ENCODE assay signal across 27 mouse cellular contexts in genomic region chr15:101922296-101922695, GRCm38 (mm10). TPM values are rescaled to one million over a fixed set of nuclear protein-coding genes. Genes with fewer than 3 reads are reported as not detected.
DNase-seq lines count a peak whose midpoint lies in the region; ATAC-seq and TF ChIP-seq lines count a peak whose summit lies in the region.
"Had no signal": no experiment of that assay in that cellular context is flagged by ENCODE, and none has a peak within 500 bp of the region (broad histone marks: within the 10 kb centered on the region; RNA-seq: fewer than 3 reads in every experiment).

No protein-coding gene starts in this region.

- H3K79me2 ChIP-seq in liver, adult 2 months (ENCODE audit: control insufficient read depth, insufficient read depth, low read length) = no peaks in the 10 kb centered on the region

- H3K36me3 ChIP-seq in liver, adult 2 months (ENCODE audit: control insufficient read depth, insufficient read depth, low read length) = no peaks in the 10 kb centered on the region
- no peaks in the 10 kb centered on the region for H3K36me3 ChIP-seq in liver, postnatal 0 days (replicated peaks; ENCODE audit: insufficient read depth, low read length)
- H3K36me3 ChIP-seq in liver, embryonic 11.5 days (ENCODE audit: control insufficient read depth, insufficient read depth, low read length) = no peaks in the 10 kb centered on the region
- H3K36me3 ChIP-seq in midbrain, embryonic 11.5 days (ENCODE audit: control insufficient read depth, insufficient read depth, low read length) = no peaks in the 10 kb centered on the region
- H3K36me3 ChIP-seq in midbrain, embryonic 16.5 days (ENCODE audit: control insufficient read depth, insufficient read depth, low read length) = no peaks in the 10 kb centered on the region
- H3K36me3 ChIP-seq: embryonic facial prominence, embryonic 10.5 days; embryonic facial prominence, embryonic 12.5 days; forebrain, embryonic 15.5 days; G1E had no signal

- no peak overlapping the region for H3K4me3 ChIP-seq in liver, adult 2 months (ENCODE audit: insufficient read depth, low read depth, low read length)
- H3K4me3 ChIP-seq in liver, postnatal 0 days (ENCODE audit: low read depth, low read length) = no peak overlapping the region
- H3K4me3 ChIP-seq in liver, embryonic 11.5 days (ENCODE audit: low read depth, low read length) = no peak overlapping the region
- no peak overlapping the region for H3K4me3 ChIP-seq in midbrain, embryonic 11.5 days (ENCODE audit: low read depth, low read length)
- H3K4me3 ChIP-seq in midbrain, embryonic 16.5 days (ENCODE audit: low read depth, low read length) = no peak overlapping the region
- H3K4me3 ChIP-seq: embryonic facial prominence, embryonic 10.5 days; embryonic facial prominence, embryonic 12.5 days; forebrain, embryonic 13.5 days; forebrain, embryonic 15.5 days had no signal

- no peaks in the 10 kb centered on the region for H3K9me3 ChIP-seq in liver, postnatal 0 days (ENCODE audit: low read length)
- no peaks in the 10 kb centered on the region for H3K9me3 ChIP-seq in liver, embryonic 11.5 days (ENCODE audit: control insufficient read depth, low read length)
- no peaks in the 10 kb centered on the region for H3K9me3 ChIP-seq in midbrain, embryonic 11.5 days (ENCODE audit: control insufficient read depth, low read length)
- no peaks in the 10 kb centered on the region for H3K9me3 ChIP-seq in midbrain, embryonic 16.5 days (replicated peaks; ENCODE audit: control insufficient read depth, low read length, poor library complexity, severe bottlenecking)
- H3K9me3 ChIP-seq: embryonic facial prominence, embryonic 10.5 days; embryonic facial prominence, embryonic 12.5 days; forebrain, embryonic 13.5 days; forebrain, embryonic 15.5 days had no signal

- no peak for TF ChIP-seq POLR2A in liver, adult 2 months (IDR thresholded peaks at IDR 0.05; ENCODE audit: extremely low read depth, insufficient read depth, low read length)

- no peak for TF ChIP-seq CTCF in liver, adult 2 months (IDR thresholded peaks at IDR 0.05; ENCODE audit: low read depth, low read length)
- TF ChIP-seq CTCF in liver, postnatal 0 days (IDR thresholded peaks at IDR 0.05; ENCODE audit: low read depth) = no peak

- peak; percentile 94 for DNase-seq in liver, adult 2 months (ENCODE audit: extremely low read depth, low read depth, low spot score)
- DNase-seq in liver = no peak
- no peak for DNase-seq in liver, postnatal 0 days
- DNase-seq in liver, embryonic 11.5 days (ENCODE audit: low spot score) = no peak
- peak; percentile 14 for DNase-seq in midbrain, embryonic 11.5 days (ENCODE audit: low spot score, missing footprints)
- DNase-seq: adrenal gland, adult 8-10 months; adrenal gland, postnatal 14 days; adrenal gland, postnatal 36 days; B cell, adult 2 months; cerebellum, adult 11-12 months; cerebellum, adult 2 months; cerebellum, adult 9-10 months; cerebellum, postnatal 10 days; cerebellum, postnatal 25 days had no signal

- H3K4me2 ChIP-seq in liver, postnatal 0 days (ENCODE audit: low read depth, low read length) = no peak overlapping the region
- H3K4me2 ChIP-seq in liver, embryonic 11.5 days = no peak overlapping the region
- no peak overlapping the region for H3K4me2 ChIP-seq in midbrain, embryonic 11.5 days
- no peak overlapping the region for H3K4me2 ChIP-seq in midbrain, embryonic 16.5 days (ENCODE audit: low read length)
- H3K4me2 ChIP-seq: embryonic facial prominence, embryonic 12.5 days; forebrain, embryonic 13.5 days; forebrain, embryonic 15.5 days had no signal

- no peaks in the 10 kb centered on the region for H3K27me3 ChIP-seq in liver, adult 2 months (ENCODE audit: control insufficient read depth, insufficient read depth, low read length)
- 0 out of 2 replicates have a peak, but pooled peaks cover 9% of the 10 kb centered on the region for H3K27me3 ChIP-seq in liver, postnatal 0 days (ENCODE audit: insufficient read depth, low read length)
- H3K27me3 ChIP-seq in liver, embryonic 11.5 days (replicated peaks; ENCODE audit: control insufficient read depth, insufficient read depth, low read length) = no peaks in the 10 kb centered on the region
- H3K27me3 ChIP-seq in midbrain, embryonic 11.5 days (ENCODE audit: control insufficient read depth, insufficient read depth, low read length) = no peaks in the 10 kb centered on the region
- H3K27me3 ChIP-seq in midbrain, embryonic 16.5 days (ENCODE audit: control insufficient read depth, insufficient read depth, low read depth, low read length) = no peaks in the 10 kb centered on the region
- H3K27me3 ChIP-seq: embryonic facial prominence, embryonic 12.5 days; forebrain, embryonic 13.5 days; forebrain, embryonic 15.5 days; Patski had no signal

- ATAC-seq in liver, postnatal 0 days = peak; percentile 67
- no peak for ATAC-seq in liver, embryonic 11.5 days (replicated peaks; ENCODE audit: low FRiP score)
- ATAC-seq in midbrain, embryonic 11.5 days (ENCODE audit: low FRiP score) = no peak
- no peak for ATAC-seq in midbrain, embryonic 16.5 days
- ATAC-seq: activated CD4-positive, CD25-positive, alpha-beta regulatory T cell, adult 4 months; CD4-positive, CD25-positive, alpha-beta regulatory T cell, adult 4 months; forebrain, embryonic 13.5 days; forebrain, embryonic 15.5 days; Patski had no signal

- peaks cover 16% of the 10 kb centered on the region for H3K4me1 ChIP-seq in liver, adult 2 months (ENCODE audit: control insufficient read depth, insufficient read depth, low read length)
- peaks cover 11% of the 10 kb centered on the region for H3K4me1 ChIP-seq in liver, postnatal 0 days (ENCODE audit: insufficient read depth)
- H3K4me1 ChIP-seq in liver, embryonic 11.5 days (replicated peaks; ENCODE audit: control insufficient read depth, insufficient read depth, low read length) = no peaks in the 10 kb centered on the region
- no peaks in the 10 kb centered on the region for H3K4me1 ChIP-seq in midbrain, embryonic 11.5 days (ENCODE audit: control insufficient read depth, insufficient read depth, low read length)
- H3K4me1 ChIP-seq in midbrain, embryonic 16.5 days (ENCODE audit: control insufficient read depth, insufficient read depth, low read length) = no peaks in the 10 kb centered on the region
- H3K4me1 ChIP-seq: embryonic facial prominence, embryonic 12.5 days; forebrain, embryonic 13.5 days; forebrain, embryonic 15.5 days had no signal

- TF ChIP-seq EP300 in liver, postnatal 0 days (IDR thresholded peaks at IDR 0.05; ENCODE audit: low read depth) = no peak

- no peak overlapping the region for H3K9ac ChIP-seq in liver, adult 2 months (ENCODE audit: low read depth, low read length)
- no peak overlapping the region for H3K9ac ChIP-seq in liver, postnatal 0 days (replicated peaks)
- H3K9ac ChIP-seq in liver, embryonic 11.5 days (ENCODE audit: low read depth, low read length) = no peak overlapping the region
- no peak overlapping the region for H3K9ac ChIP-seq in midbrain, embryonic 11.5 days (ENCODE audit: low read length)
- H3K9ac ChIP-seq in midbrain, embryonic 16.5 days (ENCODE audit: low read depth, low read length) = no peak overlapping the region
- H3K9ac ChIP-seq: embryonic facial prominence, embryonic 12.5 days; forebrain, embryonic 13.5 days; forebrain, embryonic 15.5 days had no signal

- 27% methylated on average over 2 of the region's 2 CpGs for WGBS in liver, adult 2 months
- 64% methylated on average over 2 of the region's 2 CpGs for whole genome bisulfite sequencing in liver, postnatal 0 days (ENCODE audit: insufficient replicate concordance)
- 78% methylated on average over 2 of the region's 2 CpGs for WGBS in liver, embryonic 11.5 days
- 81% methylated on average over 2 of the region's 2 CpGs for WGBS in midbrain, embryonic 11.5 days
- WGBS in midbrain, embryonic 16.5 days = 94% methylated on average over 2 of the region's 2 CpGs

- H3K27ac ChIP-seq in liver, adult 2 months (replicated peaks; ENCODE audit: insufficient read depth, low read depth, low read length) = no peak overlapping the region
- H3K27ac ChIP-seq in liver, postnatal 0 days (ENCODE audit: low read depth) = no peak overlapping the region
- no peak overlapping the region for H3K27ac ChIP-seq in liver, embryonic 11.5 days (ENCODE audit: low read depth, low read length)
- H3K27ac ChIP-seq in midbrain, embryonic 11.5 days (ENCODE audit: low read depth, low read length) = no peak overlapping the region
- no peak overlapping the region for H3K27ac ChIP-seq in midbrain, embryonic 16.5 days (ENCODE audit: low read length)
- H3K27ac ChIP-seq: embryonic facial prominence, embryonic 10.5 days; embryonic facial prominence, embryonic 12.5 days; forebrain, embryonic 13.5 days; forebrain, embryonic 15.5 days had no signal

RNA-seq across cellular contexts. Expression of gene Krt4, which starts 2.2 kb away (rescaled TPM):
- not detected in 2 replicates for total RNA-seq in liver, adult 2 months (2014; rRNA removed)
- 0.06 TPM in 1 of 2 replicates, not detected in the other for polyA plus RNA-seq in liver, adult 2 months (2012; rRNA removed)
- 0.08 TPM in 1 of 2 replicates, not detected in the other for polyA plus RNA-seq in liver, postnatal 0 days (2015; fragmentation: Nextera tagmentation; extraction: Ambion mirVana)
- polyA plus RNA-seq in liver, embryonic 11.5 days (2014; fragmentation: Nextera tagmentation; extraction: Ambion mirVana) = not detected in 2 replicates
- polyA plus RNA-seq in midbrain, embryonic 11.5 days (2014; fragmentation: Nextera tagmentation; extraction: Ambion mirVana) = not detected in 2 replicates
- not detected in 2 replicates for polyA plus RNA-seq in midbrain, embryonic 16.5 days (2015; fragmentation: Nextera tagmentation; extraction: Ambion mirVana)
- total RNA-seq: adrenal gland, adult 18-20 months; adrenal gland, adult 8-10 months; adrenal gland, postnatal 14 days; adrenal gland, postnatal 36 days; CH12.LX had no signal
- polyA plus RNA-seq: activated CD4-positive, CD25-positive, alpha-beta regulatory T cell, adult 4 months; CD4-positive, CD25-positive, alpha-beta regulatory T cell, adult 4 months; cerebellum, adult 2 months; cortical plate, adult 2 months; embryonic facial prominence, embryonic 10.5 days; forebrain, embryonic 11.5 days; forebrain, embryonic 13.5 days; G1E had no signal

RNA-seq across cellular contexts. Expression of gene Krt79, which starts 17.8 kb away (rescaled TPM):
- total RNA-seq in liver, adult 2 months (2014; rRNA removed) = 0.09 TPM in 1 of 2 replicates, not detected in the other
- polyA plus RNA-seq in liver, adult 2 months (2012; rRNA removed) = 0.04 and 0.10 TPM in 2 replicates
- not detected in 2 replicates for polyA plus RNA-seq in liver, postnatal 0 days (2015; fragmentation: Nextera tagmentation; extraction: Ambion mirVana)
- polyA plus RNA-seq in liver, embryonic 11.5 days (2014; fragmentation: Nextera tagmentation; extraction: Ambion mirVana) = 0.08 TPM in 1 of 2 replicates, not detected in the other
- polyA plus RNA-seq in midbrain, embryonic 11.5 days (2014; fragmentation: Nextera tagmentation; extraction: Ambion mirVana) = 0.18 and 0.25 TPM in 2 replicates
- polyA plus RNA-seq in midbrain, embryonic 16.5 days (2015; fragmentation: Nextera tagmentation; extraction: Ambion mirVana) = 0.25 and 0.51 TPM in 2 replicates
- total RNA-seq: CH12.LX, G1E had no signal
- polyA plus RNA-seq: activated CD4-positive, CD25-positive, alpha-beta regulatory T cell, adult 4 months; CD4-positive, CD25-positive, alpha-beta regulatory T cell, adult 4 months; cerebellum, adult 2 months; cortical plate, adult 2 months; G1E had no signal

RNA-seq across cellular contexts. Expression of gene Krt76, which starts 29.6 kb away (rescaled TPM):
- not detected in 2 replicates for total RNA-seq in liver, adult 2 months (2014; rRNA removed)
- polyA plus RNA-seq in liver, adult 2 months (2012; rRNA removed) = not detected in 2 replicates
- polyA plus RNA-seq in liver, postnatal 0 days (2015; fragmentation: Nextera tagmentation; extraction: Ambion mirVana) = not detected in 2 replicates
- polyA plus RNA-seq in liver, embryonic 11.5 days (2014; fragmentation: Nextera tagmentation; extraction: Ambion mirVana) = not detected in 2 replicates
- polyA plus RNA-seq in midbrain, embryonic 11.5 days (2014; fragmentation: Nextera tagmentation; extraction: Ambion mirVana) = not detected in 2 replicates
- 0.13 TPM in 1 of 2 replicates, not detected in the other for polyA plus RNA-seq in midbrain, embryonic 16.5 days (2015; fragmentation: Nextera tagmentation; extraction: Ambion mirVana)
- total RNA-seq: adrenal gland, postnatal 14 days; adrenal gland, postnatal 36 days; CH12.LX had no signal
- polyA plus RNA-seq: activated CD4-positive, CD25-positive, alpha-beta regulatory T cell, adult 4 months; CD4-positive, CD25-positive, alpha-beta regulatory T cell, adult 4 months; cerebellum, adult 2 months; cortical plate, adult 2 months; embryonic facial prominence, embryonic 10.5 days; embryonic facial prominence, embryonic 12.5 days; forebrain, embryonic 11.5 days; forebrain, embryonic 13.5 days; forebrain, embryonic 15.5 days; G1E; Patski had no signal

RNA-seq across cellular contexts. Expression of gene Krt78, which starts 31.8 kb away (rescaled TPM):
- total RNA-seq in liver, adult 2 months (2014; rRNA removed) = not detected in 2 replicates
- not detected in 2 replicates for polyA plus RNA-seq in liver, adult 2 months (2012; rRNA removed)
- not detected in 2 replicates for polyA plus RNA-seq in liver, postnatal 0 days (2015; fragmentation: Nextera tagmentation; extraction: Ambion mirVana)
- not detected in 2 replicates for polyA plus RNA-seq in liver, embryonic 11.5 days (2014; fragmentation: Nextera tagmentation; extraction: Ambion mirVana)
- polyA plus RNA-seq in midbrain, embryonic 11.5 days (2014; fragmentation: Nextera tagmentation; extraction: Ambion mirVana) = not detected in 2 replicates
- polyA plus RNA-seq in midbrain, embryonic 16.5 days (2015; fragmentation: Nextera tagmentation; extraction: Ambion mirVana) = not detected in 2 replicates
- total RNA-seq: adrenal gland, adult 18-20 months; adrenal gland, adult 8-10 months; adrenal gland, postnatal 14 days; adrenal gland, postnatal 36 days; CH12.LX had no signal
- polyA plus RNA-seq: activated CD4-positive, CD25-positive, alpha-beta regulatory T cell, adult 4 months; CD4-positive, CD25-positive, alpha-beta regulatory T cell, adult 4 months; cerebellum, adult 2 months; cortical plate, adult 2 months; embryonic facial prominence, embryonic 10.5 days; embryonic facial prominence, embryonic 12.5 days; forebrain, embryonic 11.5 days; forebrain, embryonic 13.5 days; forebrain, embryonic 15.5 days; G1E had no signal

RNA-seq across cellular contexts. Expression of gene Krt77, which starts 52.8 kb away (rescaled TPM):
- total RNA-seq in liver, adult 2 months (2014; rRNA removed) = not detected in 2 replicates
- polyA plus RNA-seq in liver, adult 2 months (2012; rRNA removed) = not detected in 2 replicates
- not detected in 2 replicates for polyA plus RNA-seq in liver, postnatal 0 days (2015; fragmentation: Nextera tagmentation; extraction: Ambion mirVana)
- not detected in 2 replicates for polyA plus RNA-seq in liver, embryonic 11.5 days (2014; fragmentation: Nextera tagmentation; extraction: Ambion mirVana)
- not detected in 2 replicates for polyA plus RNA-seq in midbrain, embryonic 11.5 days (2014; fragmentation: Nextera tagmentation; extraction: Ambion mirVana)
- 0.45 and 0.73 TPM in 2 replicates for polyA plus RNA-seq in midbrain, embryonic 16.5 days (2015; fragmentation: Nextera tagmentation; extraction: Ambion mirVana)
- total RNA-seq: adrenal gland, adult 18-20 months; adrenal gland, adult 8-10 months; adrenal gland, postnatal 14 days; adrenal gland, postnatal 36 days; CH12.LX had no signal
- polyA plus RNA-seq: activated CD4-positive, CD25-positive, alpha-beta regulatory T cell, adult 4 months; CD4-positive, CD25-positive, alpha-beta regulatory T cell, adult 4 months; embryonic facial prominence, embryonic 12.5 days; forebrain, embryonic 11.5 days; G1E; Patski had no signal

Comparison
In these comparisons a context has a peak if more than half of its experiments do, and no peak if none do; other contexts are left out.
1. DNase-seq: peak in liver, adult 2 months (single experiment) and midbrain, embryonic 11.5 days (single experiment); none in liver (single experiment), liver, postnatal 0 days (single experiment) and liver, embryonic 11.5 days (single experiment).